Mouse (Mus musculus): ENCODE data around the gene Oprm1. TPM values are rescaled to one million over a fixed set of nuclear protein-coding genes. Genes with fewer than 3 reads are reported as not detected.

Oprm1 gene
- 0.06 and 0.15 TPM in 2 replicates for polyA plus RNA-seq (2016; fragmentation: Nextera tagmentation; extraction: Ambion mirVana)

GRCm38 (mm10) chr10:6758206-6758605, at the start of gene Oprm1:
Oprm1 (plus strand) TSS chr10:6758506.
- 84% methylated on average over 3 of the region's 3 CpGs for WGBS
- Histone ChIP-seq H3K9me3 (replicated peaks) (no peaks in the 10 kb centered on the region), H3K36me3 (no peaks in the 10 kb centered on the region)

DNA sequence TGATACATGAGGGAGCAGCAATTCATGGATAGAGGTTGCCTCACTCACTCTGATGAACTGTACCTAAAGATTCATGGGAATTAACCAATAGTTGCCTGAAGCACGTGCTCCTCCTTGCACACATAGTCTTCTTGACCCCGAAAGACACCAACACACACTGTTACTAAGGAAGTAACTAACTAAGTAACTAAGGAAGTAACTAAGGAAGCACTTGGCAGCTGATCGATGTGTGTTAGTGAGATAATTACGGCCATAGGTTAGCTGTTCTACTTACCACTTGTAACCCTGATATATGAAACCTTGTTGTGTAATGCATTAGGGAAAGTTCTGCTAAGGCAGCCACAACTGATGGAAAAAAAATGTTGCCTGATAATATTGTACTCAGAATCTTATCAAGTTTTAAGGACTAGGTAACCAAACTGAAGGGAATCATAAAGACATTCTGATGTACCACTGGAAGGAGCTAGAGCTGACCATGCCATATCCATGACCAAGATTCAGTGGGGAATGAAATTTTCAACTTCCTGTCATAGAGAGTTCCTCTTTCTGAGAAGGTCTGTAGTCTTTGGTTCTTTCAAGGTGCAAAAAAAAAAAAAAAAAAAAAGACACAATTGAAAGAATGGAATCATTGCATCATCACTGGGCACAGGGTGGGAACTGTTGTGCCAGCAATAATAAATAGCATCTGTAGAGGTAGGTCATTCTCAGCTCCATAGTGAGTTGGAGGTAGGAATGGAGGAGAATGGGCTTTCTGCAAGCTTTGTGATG, 40.9 kb upstream of the Oprm1 start:
- H3K36me3 ChIP-seq = no peaks in the 10 kb centered on the region
- no peaks in the 10 kb centered on the region for H3K9me3 ChIP-seq (replicated peaks)
- 81% methylated on average over 4 of the region's 4 CpGs for WGBS
- no peak overlapping the region for H3K27ac ChIP-seq (replicated peaks)
- H3K27me3 ChIP-seq (ENCODE audit: low read depth, poor library complexity, severe bottlenecking) = no peaks in the 10 kb centered on the region
- no peak for DNase-seq (ENCODE audit: low spot score)
- H3K4me3 ChIP-seq = no peak overlapping the region
- no peaks in the 10 kb centered on the region for H3K4me1 ChIP-seq

More at GRCm38 (mm10) chr10:6758206-6758605, at the start of gene Oprm1:
- Histone ChIP-seq H3K4me3 (no peak within 1 kb of the TSS), H3K27ac (replicated peaks) (no peak within 1 kb of the TSS), H3K27me3 (ENCODE audit: low read depth, poor library complexity, severe bottlenecking) (no peaks in the 10 kb centered on the region), H3K4me1 (no peaks in the 10 kb centered on the region)
- DNase-seq (ENCODE audit: low spot score) = no peak

DNA sequence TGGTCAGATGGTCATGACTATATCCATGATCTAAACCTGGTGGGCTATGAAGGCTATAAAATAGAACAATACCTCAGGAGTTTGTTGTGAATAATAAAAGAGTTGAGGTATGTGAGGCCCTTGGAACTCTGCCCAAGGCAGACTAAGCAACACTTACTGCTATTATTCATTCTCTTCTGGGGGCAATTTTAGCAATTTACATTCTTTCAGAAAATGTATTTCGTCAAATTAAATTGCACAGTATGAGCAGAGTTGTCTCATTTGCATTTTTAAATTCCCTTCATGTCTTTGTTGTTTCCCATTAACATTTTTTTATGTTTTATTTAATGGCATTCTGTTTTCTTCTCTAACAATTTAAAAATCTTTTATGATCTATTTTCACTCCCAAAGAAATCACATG, 34.5 kb upstream of the Oprm1 start:
- no peaks in the 10 kb centered on the region for H3K36me3 ChIP-seq
- H3K4me3 ChIP-seq = no peak overlapping the region
- no peak overlapping the region for H3K27ac ChIP-seq (replicated peaks)
- no peaks in the 10 kb centered on the region for H3K4me1 ChIP-seq
- H3K9me3 ChIP-seq (replicated peaks) = no peaks in the 10 kb centered on the region
- 84% methylated on average over 1 of the region's 1 CpGs for WGBS
- H3K27me3 ChIP-seq (ENCODE audit: low read depth, poor library complexity, severe bottlenecking) = no peaks in the 10 kb centered on the region
- DNase-seq (ENCODE audit: low spot score) = no peak

DNA sequence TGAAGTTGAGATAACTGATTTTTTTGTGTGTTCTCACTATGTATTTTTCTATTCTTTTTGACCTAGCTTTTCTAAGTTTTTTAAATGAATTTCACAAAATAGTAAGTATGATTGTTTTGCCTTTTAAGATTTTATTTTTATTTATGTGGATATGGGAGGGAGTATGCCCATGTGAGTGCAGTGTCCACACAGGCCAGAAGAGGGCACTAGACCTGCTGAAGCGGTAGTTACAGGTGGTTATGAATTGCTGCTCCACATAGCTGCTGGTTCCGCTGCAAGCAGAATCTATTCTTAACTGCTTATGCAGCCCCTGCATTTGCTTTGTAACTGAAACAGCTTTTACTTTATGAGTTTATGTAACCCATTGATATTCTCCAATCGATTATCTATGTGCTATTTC, 29.8 kb upstream of the Oprm1 start:
- 87% methylated on average over 3 of the region's 3 CpGs for WGBS
- H3K36me3 ChIP-seq = no peaks in the 10 kb centered on the region
- H3K27ac ChIP-seq (replicated peaks) = no peak overlapping the region
- no peak for DNase-seq (ENCODE audit: low spot score)
- no peak overlapping the region for H3K4me3 ChIP-seq
- H3K27me3 ChIP-seq (ENCODE audit: low read depth, poor library complexity, severe bottlenecking) = no peaks in the 10 kb centered on the region
- H3K4me1 ChIP-seq = no peaks in the 10 kb centered on the region
- H3K9me3 ChIP-seq (replicated peaks) = no peaks in the 10 kb centered on the region

DNA sequence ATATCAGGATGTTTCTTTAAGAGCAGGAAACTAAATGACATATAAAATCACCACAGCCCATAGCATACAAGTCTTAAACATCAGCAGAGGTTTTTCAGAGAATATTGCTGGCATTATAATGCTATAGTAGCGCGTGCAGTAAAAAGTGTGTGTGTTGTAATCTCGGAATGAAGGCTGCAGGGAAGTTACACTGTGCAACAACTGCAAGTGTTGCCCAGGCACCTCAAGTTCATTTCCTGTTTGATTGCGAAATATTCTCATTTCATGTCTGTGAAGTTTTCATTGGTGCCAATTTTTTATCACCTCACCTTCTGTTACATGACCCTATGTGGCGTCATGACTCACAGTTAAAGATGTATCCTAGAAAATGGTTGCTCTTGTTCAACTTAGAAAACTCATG, 4.9 kb upstream of the Oprm1 start:
- Histone ChIP-seq H3K4me1 (no peaks in the 10 kb centered on the region), H3K9me3 (replicated peaks) (no peaks in the 10 kb centered on the region), H3K27ac (replicated peaks) (no peak overlapping the region), H3K27me3 (ENCODE audit: low read depth, poor library complexity, severe bottlenecking) (no peaks in the 10 kb centered on the region), H3K36me3 (no peaks in the 10 kb centered on the region), H3K4me3 (no peak overlapping the region)
- no peak for DNase-seq (ENCODE audit: low spot score)
- WGBS = 92% methylated on average over 5 of the region's 5 CpGs

GRCm38 (mm10) chr10:6761287-6761811, 3.0 kb downstream of the Oprm1 start, which contains the start of gene Gm10945:
Gm10945 (minus strand) TSS chr10:6761761.
- Histone ChIP-seq H3K9me3 (replicated peaks) (no peaks in the 10 kb centered on the region), H3K4me3 (no peak within 1 kb of the TSS), H3K27ac (replicated peaks) (no peak within 1 kb of the TSS), H3K4me1 (no peaks in the 10 kb centered on the region), H3K27me3 (ENCODE audit: low read depth, poor library complexity, severe bottlenecking) (no peaks in the 10 kb centered on the region), H3K36me3 (no peaks in the 10 kb centered on the region)
- 86% methylated on average over 2 of the region's 2 CpGs for WGBS
- DNase-seq (ENCODE audit: low spot score) = no peak

- WGBS = 4% methylated on average over 25 of the region's 25 CpGs
- Histone ChIP-seq H3K27ac (replicated peaks) (no peak overlapping the region), H3K9me3 (replicated peaks) (no peaks in the 10 kb centered on the region), H3K4me1 (peaks cover 8% of the 10 kb centered on the region; the same call in 1 of the 2 replicates), H3K36me3 (no peaks in the 10 kb centered on the region), H3K27me3 (ENCODE audit: low read depth, poor library complexity, severe bottlenecking) (no peaks in the 10 kb centered on the region), H3K4me3 (peak overlapping the region; percentile 45)
- peak; percentile 70 for DNase-seq (ENCODE audit: low spot score)
Observed at GRCm38 (mm10) chr10:6788517-6789237, 30.4 kb downstream of the Oprm1 start.

- Histone ChIP-seq H3K27me3 (ENCODE audit: low read depth, poor library complexity, severe bottlenecking) (no peaks in the 10 kb centered on the region), H3K36me3 (no peaks in the 10 kb centered on the region), H3K4me3 (no peak overlapping the region), H3K9me3 (replicated peaks) (no peaks in the 10 kb centered on the region), H3K4me1 (peaks cover 8% of the 10 kb centered on the region; the same call in 1 of the 2 replicates), H3K27ac (replicated peaks) (no peak overlapping the region)
- no peak for DNase-seq (ENCODE audit: low spot score)
Observed at GRCm38 (mm10) chr10:6790226-6790625, 31.9 kb downstream of the Oprm1 start.

DNA sequence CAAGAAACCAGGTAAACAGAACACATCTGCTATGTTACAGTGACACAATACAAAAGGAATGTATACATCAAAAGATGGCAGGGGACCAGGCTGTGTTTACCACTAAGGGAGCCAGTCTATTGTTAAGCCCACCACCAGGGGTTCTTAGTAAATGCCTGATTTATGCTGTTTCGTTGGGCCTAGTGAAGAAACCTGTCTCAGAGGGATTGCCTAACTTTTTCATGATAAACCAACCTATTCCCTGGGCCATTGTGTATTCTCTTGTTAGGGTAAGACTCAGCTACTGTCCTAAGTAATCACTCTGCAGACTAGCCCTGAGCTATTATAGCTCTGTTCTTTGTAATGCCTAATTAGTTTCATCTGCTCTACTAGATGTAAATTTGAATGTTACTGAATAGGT, 62.3 kb downstream of the Oprm1 start:
- no peak overlapping the region for H3K4me3 ChIP-seq
- H3K36me3 ChIP-seq = no peaks in the 10 kb centered on the region
- H3K9me3 ChIP-seq (replicated peaks) = no peaks in the 10 kb centered on the region
- no peaks in the 10 kb centered on the region for H3K4me1 ChIP-seq
- no peak overlapping the region for H3K27ac ChIP-seq (replicated peaks)
- H3K27me3 ChIP-seq (ENCODE audit: low read depth, poor library complexity, severe bottlenecking) = no peaks in the 10 kb centered on the region
- DNase-seq (ENCODE audit: low spot score) = no peak
- 28% methylated on average over 1 of the region's 1 CpGs for WGBS

GRCm38 (mm10) chr10:6842225-6842624, 83.9 kb downstream of the Oprm1 start:
- H3K27ac ChIP-seq (replicated peaks) = no peak overlapping the region
- WGBS = 77% methylated on average over 1 of the region's 1 CpGs
- no peak for DNase-seq (ENCODE audit: low spot score)
- H3K27me3 ChIP-seq (ENCODE audit: low read depth, poor library complexity, severe bottlenecking) = no peaks in the 10 kb centered on the region
- no peak overlapping the region for H3K4me3 ChIP-seq
- no peaks in the 10 kb centered on the region for H3K36me3 ChIP-seq
- no peaks in the 10 kb centered on the region for H3K4me1 ChIP-seq
- no peaks in the 10 kb centered on the region for H3K9me3 ChIP-seq (replicated peaks)

DNA sequence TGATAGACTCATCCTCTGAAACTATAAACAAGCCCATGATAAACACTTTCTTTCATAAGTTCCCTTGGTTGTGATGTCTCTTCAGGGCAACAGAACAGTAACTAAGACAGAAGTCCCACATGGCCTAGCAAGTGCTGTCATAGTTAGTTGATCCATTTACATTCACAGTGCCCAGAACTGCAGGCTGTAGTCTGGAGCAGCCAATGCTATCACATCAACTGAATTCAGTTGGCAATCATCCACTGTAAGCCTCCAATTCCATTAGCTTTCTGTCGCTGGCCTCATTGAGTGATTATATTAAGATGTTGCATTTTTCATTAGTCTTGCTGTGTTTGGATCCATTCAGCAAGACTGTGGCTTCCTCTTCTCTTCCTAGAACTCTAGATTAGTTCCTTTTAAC, 88.0 kb downstream of the Oprm1 start:
- no peak for DNase-seq (ENCODE audit: low spot score)
- H3K4me3 ChIP-seq = no peak overlapping the region
- H3K27me3 ChIP-seq (ENCODE audit: low read depth, poor library complexity, severe bottlenecking) = no peaks in the 10 kb centered on the region
- H3K4me1 ChIP-seq = peaks cover 11% of the 10 kb centered on the region
- no peaks in the 10 kb centered on the region for H3K9me3 ChIP-seq (replicated peaks)
- H3K36me3 ChIP-seq = no peaks in the 10 kb centered on the region
- no peak overlapping the region for H3K27ac ChIP-seq (replicated peaks)
- WGBS = 90% methylated on average over 1 of the region's 1 CpGs

DNA sequence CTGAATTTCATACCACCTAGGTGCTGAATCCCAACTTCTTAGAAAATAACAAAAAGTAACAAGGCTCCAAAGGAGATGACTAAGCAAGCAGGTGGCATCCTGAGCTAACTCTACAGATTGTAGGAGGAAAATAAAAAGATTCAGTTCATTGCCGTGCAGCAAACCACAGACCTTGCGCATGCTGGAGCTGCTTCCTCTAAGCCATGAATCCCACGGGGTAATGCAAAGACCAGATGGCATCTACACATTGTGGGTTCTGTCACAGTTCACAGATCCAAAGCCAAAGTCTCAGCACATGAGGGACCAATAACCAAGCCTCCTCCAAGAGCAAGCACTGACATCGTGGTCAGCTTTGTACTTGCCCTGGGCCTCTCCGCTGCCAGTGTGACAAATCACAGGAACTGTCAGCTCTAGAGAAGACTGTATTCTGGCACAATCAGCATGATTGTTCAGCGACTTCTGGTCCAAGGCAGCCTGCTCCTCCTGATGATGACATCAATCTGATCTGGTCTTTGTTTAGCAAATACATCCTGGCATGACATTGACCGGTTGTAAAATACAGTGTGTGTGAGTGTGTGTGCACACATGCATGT, 90.0 kb downstream of the Oprm1 start:
- 55% methylated on average over 7 of the region's 7 CpGs for WGBS
- Histone ChIP-seq H3K27ac (replicated peaks) (no peak overlapping the region), H3K36me3 (no peaks in the 10 kb centered on the region), H3K27me3 (ENCODE audit: low read depth, poor library complexity, severe bottlenecking) (no peaks in the 10 kb centered on the region), H3K9me3 (replicated peaks) (no peaks in the 10 kb centered on the region), H3K4me3 (no peak overlapping the region), H3K4me1 (peaks cover 11% of the 10 kb centered on the region)
- peak; percentile 16 for DNase-seq (ENCODE audit: low spot score)

DNA sequence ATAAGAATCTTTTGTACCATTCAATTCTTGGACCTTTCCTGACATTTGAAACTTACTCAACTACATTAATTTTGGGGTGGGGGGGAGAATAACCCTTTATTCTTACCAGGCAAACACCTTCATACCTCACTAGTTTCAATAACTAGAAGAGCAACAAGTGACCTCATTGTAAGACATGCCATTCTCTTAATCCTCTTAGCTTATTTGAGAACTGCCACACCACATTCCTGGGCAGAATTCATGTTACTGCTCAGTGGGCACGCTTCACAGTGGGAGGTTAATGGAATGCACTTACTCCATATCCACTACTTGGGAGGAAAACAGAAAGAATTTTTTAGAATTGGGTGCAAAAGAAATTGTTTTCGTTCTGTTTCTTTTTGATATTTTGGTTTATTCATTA, 90.5 kb downstream of the Oprm1 start:
- H3K4me1 ChIP-seq = peaks cover 11% of the 10 kb centered on the region
- no peaks in the 10 kb centered on the region for H3K36me3 ChIP-seq
- H3K4me3 ChIP-seq = no peak overlapping the region
- no peaks in the 10 kb centered on the region for H3K27me3 ChIP-seq (ENCODE audit: low read depth, poor library complexity, severe bottlenecking)
- H3K9me3 ChIP-seq (replicated peaks) = no peaks in the 10 kb centered on the region
- WGBS = 57% methylated on average over 2 of the region's 2 CpGs
- no peak overlapping the region for H3K27ac ChIP-seq (replicated peaks)
- DNase-seq (ENCODE audit: low spot score) = no peak

Measured in midbrain, embryonic 10.5 days (tissue).